Mouse (Mus musculus): Measurements from ENCODE around the gene Hipk1.
"Not testable (repeated sequence)": the region's sequence is repeated elsewhere in the genome, so short reads cannot be mapped to it uniquely, and the experiment has no call there.

Hipk1 gene

GRCm38 (mm10) chr3:103792566-103792965, 1.2 kb upstream of the Hipk1 start:
- no peak for ATAC-seq (ENCODE audit: low TSS enrichment)

GRCm38 (mm10) chr3:103792111-103792406, 696 bp upstream of the Hipk1 start:
- ATAC-seq (ENCODE audit: low TSS enrichment) = not testable (repeated sequence)

- ATAC-seq (ENCODE audit: low TSS enrichment) = peak; percentile 36
These were observed 817 bp downstream of the Hipk1 start for GRCm38 (mm10) chr3:103790346-103791145.

GRCm38 (mm10) chr3:103789891-103790345, 1.4 kb downstream of the Hipk1 start:
- peak; percentile 17; the same call in 1 of the 2 replicates for ATAC-seq (ENCODE audit: low TSS enrichment)

- ATAC-seq (ENCODE audit: low TSS enrichment) = no peak
These were observed 2.3 kb downstream of the Hipk1 start for GRCm38 (mm10) chr3:103789096-103789495.

GRCm38 (mm10) chr3:103787225-103787624, 4.1 kb downstream of the Hipk1 start:
- ATAC-seq (ENCODE audit: low TSS enrichment) = no peak

- no peak for ATAC-seq (ENCODE audit: low TSS enrichment)
These were observed 8.3 kb downstream of the Hipk1 start for GRCm38 (mm10) chr3:103782844-103783609.

GRCm38 (mm10) chr3:103780777-103781176, 10.6 kb downstream of the Hipk1 start:
- ATAC-seq (ENCODE audit: low TSS enrichment) = no peak

- ATAC-seq (ENCODE audit: low TSS enrichment) = peak; percentile 95
These were observed 11.1 kb downstream of the Hipk1 start for GRCm38 (mm10) chr3:103780271-103780670.

GRCm38 (mm10) chr3:103779183-103779582, 12.2 kb downstream of the Hipk1 start:
- no peak for ATAC-seq (ENCODE audit: low TSS enrichment)

- no peak for ATAC-seq (ENCODE audit: low TSS enrichment)
These were observed 12.7 kb downstream of the Hipk1 start for GRCm38 (mm10) chr3:103778660-103779059.

GRCm38 (mm10) chr3:103777940-103778339, 13.4 kb downstream of the Hipk1 start:
- peak; percentile 29; the same call in 1 of the 2 replicates for ATAC-seq (ENCODE audit: low TSS enrichment)

GRCm38 (mm10) chr3:103774009-103774408, 17.4 kb downstream of the Hipk1 start:
- ATAC-seq (ENCODE audit: low TSS enrichment) = no peak

- ATAC-seq (ENCODE audit: low TSS enrichment) = no peak
These were observed 17.9 kb downstream of the Hipk1 start for GRCm38 (mm10) chr3:103773508-103773907.

- ATAC-seq (ENCODE audit: low TSS enrichment) = no peak
These were observed 18.5 kb downstream of the Hipk1 start for GRCm38 (mm10) chr3:103772846-103773245.

- ATAC-seq (ENCODE audit: low TSS enrichment) = no peak
These were observed 19.7 kb downstream of the Hipk1 start for GRCm38 (mm10) chr3:103771531-103772130.

GRCm38 (mm10) chr3:103766789-103767188, 24.6 kb downstream of the Hipk1 start:
- no peak for ATAC-seq (ENCODE audit: low TSS enrichment)

GRCm38 (mm10) chr3:103759261-103759970, 31.9 kb downstream of the Hipk1 start:
- ATAC-seq (ENCODE audit: low TSS enrichment) = no peak

- ATAC-seq (ENCODE audit: low TSS enrichment) = no peak
These were observed 32.9 kb downstream of the Hipk1 start for GRCm38 (mm10) chr3:103758456-103758855.

GRCm38 (mm10) chr3:103756920-103757319, 34.4 kb downstream of the Hipk1 start:
- no peak for ATAC-seq (ENCODE audit: low TSS enrichment)

- no peak for ATAC-seq (ENCODE audit: low TSS enrichment)
These were observed 36.0 kb downstream of the Hipk1 start for GRCm38 (mm10) chr3:103755351-103755750.

GRCm38 (mm10) chr3:103751558-103751957, 39.8 kb downstream of the Hipk1 start:
- peak; percentile 76 for ATAC-seq (ENCODE audit: low TSS enrichment)

Measured in frontal cortex, adult (tissue).